Mouse (Mus musculus): ENCODE measurements at regions not wholly inside any gene's neighbourhood (a gene's known extent, or its start where the extent isn't known, plus 50 kb on each side); places are given as distances from the start of the nearest gene placed in this dataset.
"Not testable (repeated sequence)": the region's sequence is repeated elsewhere in the genome, so short reads cannot be mapped to it uniquely, and the experiment has no call there.

- no peak for DNase-seq
These were observed 847.2 kb downstream of the Car8 start for GRCm38 (mm10) chr4:7391596-7391995.

- DNase-seq = no peak
These were observed 853.8 kb downstream of the Car8 start for GRCm38 (mm10) chr4:7385069-7385468.

- no peak for DNase-seq
These were observed 858.8 kb downstream of the Car8 start for GRCm38 (mm10) chr4:7379996-7380395.

GRCm38 (mm10) chr4:7364238-7365040 lies 874.4 kb downstream of the Car8 start:
- DNase-seq = no peak

- DNase-seq = no peak
These were observed 875.3 kb downstream of the Car8 start for GRCm38 (mm10) chr4:7363508-7363907.

GRCm38 (mm10) chr4:7356202-7356601 lies 882.6 kb downstream of the Car8 start:
- DNase-seq = no peak

GRCm38 (mm10) chr4:7347317-7347716 lies 891.5 kb downstream of the Car8 start:
- no peak for DNase-seq

- DNase-seq = no peak
These were observed 897.7 kb downstream of the Car8 start for GRCm38 (mm10) chr4:7341159-7341558.

GRCm38 (mm10) chr4:7314261-7314660 lies 924.6 kb downstream of the Car8 start:
- DNase-seq = no peak

- DNase-seq = no peak
These were observed 925.6 kb downstream of the Car8 start for GRCm38 (mm10) chr4:7313219-7313618.

- no peak for DNase-seq
These were observed 926.7 kb downstream of the Car8 start for GRCm38 (mm10) chr4:7312160-7312559.

- no peak for DNase-seq
These were observed 969.8 kb downstream of the Car8 start for GRCm38 (mm10) chr4:7269047-7269446.

- DNase-seq = no peak
These were observed 982.4 kb downstream of the Car8 start for GRCm38 (mm10) chr4:7256486-7256885.

- DNase-seq = no peak
These were observed 985.2 kb downstream of the Car8 start for GRCm38 (mm10) chr4:7253616-7254015.

GRCm38 (mm10) chr4:7251641-7252040 lies 987.2 kb downstream of the Car8 start:
- DNase-seq = no peak

- no peak for DNase-seq
These were observed 991.0 kb downstream of the Car8 start for GRCm38 (mm10) chr4:7247816-7248215.

- DNase-seq = no peak
These were observed 991.6 kb downstream of the Car8 start for GRCm38 (mm10) chr4:7247244-7247643.

- no peak for DNase-seq
These were observed 992.0 kb downstream of the Car8 start for GRCm38 (mm10) chr4:7246828-7247227.

- DNase-seq = no peak
These were observed 993.2 kb downstream of the Car8 start for GRCm38 (mm10) chr4:7245653-7246052.

GRCm38 (mm10) chr4:7237848-7238247 lies 1001.0 kb downstream of the Car8 start:
- DNase-seq = no peak

GRCm38 (mm10) chr4:7234537-7234936 lies 1004.3 kb downstream of the Car8 start:
- DNase-seq = not testable (repeated sequence)

GRCm38 (mm10) chr4:7228980-7229379 lies 1009.9 kb downstream of the Car8 start:
- DNase-seq = no peak

- DNase-seq = no peak
These were observed 1015.9 kb downstream of the Car8 start for GRCm38 (mm10) chr4:7222922-7223321.

GRCm38 (mm10) chr4:7220426-7220825 lies 1018.4 kb downstream of the Car8 start:
- no peak for DNase-seq

Data from cerebellum, adult 9-11 months (tissue).